Mouse (Mus musculus): ENCODE data around the gene Sorcs1. TPM values are rescaled to one million over a fixed set of nuclear protein-coding genes. Genes with fewer than 3 reads are reported as not detected.

The Sorcs1 gene
- polyA plus RNA-seq, 1 experiment, result 0.01 TPM

- no peaks in the 10 kb centered on the region for H3K36me3 ChIP-seq (ENCODE audit: control insufficient read depth, insufficient read depth)
- TF ChIP-seq MYOG (IDR thresholded peaks at IDR 0.05; ENCODE audit: control insufficient read depth, extremely low read depth, insufficient read length) (no peak), USF1 (IDR thresholded peaks at IDR 0.05; ENCODE audit: low read depth) (no peak), FOSL1 (IDR thresholded peaks at IDR 0.05; ENCODE audit: insufficient read depth, low read length, poor library complexity, severe bottlenecking) (no peak), MAX (IDR thresholded peaks at IDR 0.05) (no peak), MYOD1 (IDR thresholded peaks at IDR 0.05; ENCODE audit: control insufficient read depth, insufficient read length, low read depth) (no peak), CTCF (IDR thresholded peaks at IDR 0.05; ENCODE audit: control insufficient read depth, insufficient read depth, insufficient read length) (no peak), CEBPB (IDR thresholded peaks at IDR 0.05; ENCODE audit: low read depth) (no peak)
These were observed 10.9 kb downstream of the Sorcs1 start for GRCm38 (mm10) chr19:50667516-50667915.

GRCm38 (mm10) chr19:50664311-50664710 lies 14.1 kb downstream of the Sorcs1 start:
- no peaks in the 10 kb centered on the region for H3K79me2 ChIP-seq (ENCODE audit: control insufficient read depth, insufficient read depth)
- TF ChIP-seq MAX (IDR thresholded peaks at IDR 0.05) (no peak), USF1 (IDR thresholded peaks at IDR 0.05; ENCODE audit: low read depth) (no peak), MYOG (IDR thresholded peaks at IDR 0.05; ENCODE audit: control insufficient read depth, extremely low read depth, insufficient read length) (no peak), MYOD1 (IDR thresholded peaks at IDR 0.05; ENCODE audit: control insufficient read depth, insufficient read length, low read depth) (no peak), CTCF (IDR thresholded peaks at IDR 0.05; ENCODE audit: control insufficient read depth, insufficient read depth, insufficient read length) (no peak), FOSL1 (IDR thresholded peaks at IDR 0.05; ENCODE audit: insufficient read depth, low read length, poor library complexity, severe bottlenecking) (no peak), CEBPB (IDR thresholded peaks at IDR 0.05; ENCODE audit: low read depth) (no peak)

More at GRCm38 (mm10) chr19:50667516-50667915, 10.9 kb downstream of the Sorcs1 start:
- H3K79me3 ChIP-seq (ENCODE audit: low read depth), result no peaks in the 10 kb centered on the region
- no peak overlapping the region for H3ac ChIP-seq (ENCODE audit: control insufficient read depth, insufficient read length, low read depth)
- no peak overlapping the region for H3K4me3 ChIP-seq (ENCODE audit: insufficient read depth, poor library complexity, severe bottlenecking)
- no peaks in the 10 kb centered on the region for H3K79me2 ChIP-seq (ENCODE audit: control insufficient read depth, insufficient read depth)
- no peaks in the 10 kb centered on the region for H3K27me3 ChIP-seq (ENCODE audit: control insufficient read depth, insufficient read depth, insufficient read length)

DNA sequence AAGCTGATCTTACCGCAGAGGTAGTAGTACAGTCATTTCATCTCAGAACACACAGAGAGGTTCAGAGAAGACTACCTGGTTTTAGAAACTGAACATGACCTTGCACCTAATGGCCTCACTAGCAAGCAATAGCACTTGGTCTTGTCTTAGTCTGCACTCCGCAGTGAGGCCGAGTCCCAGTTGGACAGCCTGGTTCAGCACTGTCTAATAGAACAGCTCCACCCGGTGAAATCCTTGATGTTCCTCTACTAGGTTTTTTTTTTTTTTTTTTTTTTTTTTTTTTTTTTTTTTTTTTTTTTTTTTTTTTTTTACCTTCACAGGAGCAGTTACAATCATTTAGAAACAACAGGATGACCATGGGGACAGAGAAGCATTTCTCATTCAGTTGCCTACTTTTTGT lies 19.3 kb downstream of the Sorcs1 start:
- Histone ChIP-seq H3K79me3 (ENCODE audit: low read depth) (no peaks in the 10 kb centered on the region), H3ac (ENCODE audit: control insufficient read depth, insufficient read length, low read depth) (no peak overlapping the region), H3K36me3 (ENCODE audit: control insufficient read depth, insufficient read depth) (no peaks in the 10 kb centered on the region), H3K4me3 (ENCODE audit: insufficient read depth, poor library complexity, severe bottlenecking) (no peak overlapping the region), H3K79me2 (ENCODE audit: control insufficient read depth, insufficient read depth) (no peaks in the 10 kb centered on the region), H3K27me3 (ENCODE audit: control insufficient read depth, insufficient read depth, insufficient read length) (no peaks in the 10 kb centered on the region)
- no peak for TF ChIP-seq CEBPB (IDR thresholded peaks at IDR 0.05; ENCODE audit: low read depth)
- no peak for TF ChIP-seq MYOG (IDR thresholded peaks at IDR 0.05; ENCODE audit: control insufficient read depth, extremely low read depth, insufficient read length)
- TF ChIP-seq MYOD1 (IDR thresholded peaks at IDR 0.05; ENCODE audit: control insufficient read depth, insufficient read length, low read depth), result no peak
- no peak for TF ChIP-seq CTCF (IDR thresholded peaks at IDR 0.05; ENCODE audit: control insufficient read depth, insufficient read depth, insufficient read length)
- TF ChIP-seq FOSL1 (IDR thresholded peaks at IDR 0.05; ENCODE audit: insufficient read depth, low read length, poor library complexity, severe bottlenecking), result no peak
- TF ChIP-seq USF1 (IDR thresholded peaks at IDR 0.05; ENCODE audit: low read depth), result no peak
- TF ChIP-seq MAX (IDR thresholded peaks at IDR 0.05), result no peak

More at GRCm38 (mm10) chr19:50664311-50664710, 14.1 kb downstream of the Sorcs1 start:
- Histone ChIP-seq H3K4me3 (ENCODE audit: insufficient read depth, poor library complexity, severe bottlenecking) (no peak overlapping the region), H3K36me3 (ENCODE audit: control insufficient read depth, insufficient read depth) (no peaks in the 10 kb centered on the region), H3K27me3 (ENCODE audit: control insufficient read depth, insufficient read depth, insufficient read length) (no peaks in the 10 kb centered on the region), H3ac (ENCODE audit: control insufficient read depth, insufficient read length, low read depth) (no peak overlapping the region), H3K79me3 (ENCODE audit: low read depth) (no peaks in the 10 kb centered on the region)

- Histone ChIP-seq H3K36me3 (ENCODE audit: control insufficient read depth, insufficient read depth) (no peaks in the 10 kb centered on the region), H3ac (ENCODE audit: control insufficient read depth, insufficient read length, low read depth) (no peak overlapping the region), H3K79me2 (ENCODE audit: control insufficient read depth, insufficient read depth) (no peaks in the 10 kb centered on the region), H3K4me3 (ENCODE audit: insufficient read depth, poor library complexity, severe bottlenecking) (no peak overlapping the region), H3K27me3 (ENCODE audit: control insufficient read depth, insufficient read depth, insufficient read length) (no peaks in the 10 kb centered on the region), H3K79me3 (ENCODE audit: low read depth) (no peaks in the 10 kb centered on the region)
- no peak for TF ChIP-seq MAX (IDR thresholded peaks at IDR 0.05)
- TF ChIP-seq MYOD1 (IDR thresholded peaks at IDR 0.05; ENCODE audit: control insufficient read depth, insufficient read length, low read depth), result no peak
- TF ChIP-seq USF1 (IDR thresholded peaks at IDR 0.05; ENCODE audit: low read depth), result no peak
- TF ChIP-seq FOSL1 (IDR thresholded peaks at IDR 0.05; ENCODE audit: insufficient read depth, low read length, poor library complexity, severe bottlenecking), result no peak
- TF ChIP-seq CTCF (IDR thresholded peaks at IDR 0.05; ENCODE audit: control insufficient read depth, insufficient read depth, insufficient read length), result no peak
- TF ChIP-seq CEBPB (IDR thresholded peaks at IDR 0.05; ENCODE audit: low read depth), result no peak
- TF ChIP-seq MYOG (IDR thresholded peaks at IDR 0.05; ENCODE audit: control insufficient read depth, extremely low read depth, insufficient read length), result no peak
These were observed 25.7 kb downstream of the Sorcs1 start for GRCm38 (mm10) chr19:50652750-50653149.

- Histone ChIP-seq H3K27me3 (ENCODE audit: control insufficient read depth, insufficient read depth, insufficient read length) (no peaks in the 10 kb centered on the region), H3K36me3 (ENCODE audit: control insufficient read depth, insufficient read depth) (no peaks in the 10 kb centered on the region), H3K79me2 (ENCODE audit: control insufficient read depth, insufficient read depth) (no peaks in the 10 kb centered on the region), H3K4me3 (ENCODE audit: insufficient read depth, poor library complexity, severe bottlenecking) (no peak overlapping the region), H3ac (ENCODE audit: control insufficient read depth, insufficient read length, low read depth) (no peak overlapping the region), H3K79me3 (ENCODE audit: low read depth) (no peaks in the 10 kb centered on the region)
- no peak for TF ChIP-seq MAX (IDR thresholded peaks at IDR 0.05)
- TF ChIP-seq CEBPB (IDR thresholded peaks at IDR 0.05; ENCODE audit: low read depth), result no peak
- TF ChIP-seq CTCF (IDR thresholded peaks at IDR 0.05; ENCODE audit: control insufficient read depth, insufficient read depth, insufficient read length), result no peak
- TF ChIP-seq MYOG (IDR thresholded peaks at IDR 0.05; ENCODE audit: control insufficient read depth, extremely low read depth, insufficient read length), result no peak
- TF ChIP-seq MYOD1 (IDR thresholded peaks at IDR 0.05; ENCODE audit: control insufficient read depth, insufficient read length, low read depth), result no peak
- TF ChIP-seq USF1 (IDR thresholded peaks at IDR 0.05; ENCODE audit: low read depth), result no peak
- TF ChIP-seq FOSL1 (IDR thresholded peaks at IDR 0.05; ENCODE audit: insufficient read depth, low read length, poor library complexity, severe bottlenecking), result no peak
These were observed 34.6 kb downstream of the Sorcs1 start for GRCm38 (mm10) chr19:50643836-50644235.

All from C2C12 (cell line).